Mouse (Mus musculus): Measurements from ENCODE around the gene Ndufaf2. TPM values are rescaled to one million over a fixed set of nuclear protein-coding genes. Genes with fewer than 3 reads are reported as not detected.

Ndufaf2 gene
- total and polyA plus RNA-seq, 2 experiments from 2014 or later, result 14.8 to 72.0 TPM

DNA sequence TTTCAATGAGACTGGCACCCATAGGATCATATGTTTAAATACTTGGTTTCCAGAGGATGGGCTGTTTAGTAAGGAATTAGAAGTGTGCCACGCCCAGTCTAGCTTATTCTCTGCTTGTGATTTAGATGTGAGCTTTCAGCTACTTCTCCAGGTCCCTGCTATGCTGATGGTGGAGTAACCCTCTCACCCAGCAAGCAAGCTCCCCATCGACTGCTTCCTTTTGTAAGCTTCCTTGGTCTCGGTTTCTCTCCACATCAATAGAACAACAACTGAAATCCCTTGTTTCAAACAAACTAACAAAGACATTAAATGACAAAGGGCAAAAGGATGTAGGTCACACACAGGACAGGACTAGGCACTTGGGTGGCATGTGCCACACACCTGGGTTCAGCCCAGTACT, 118.0 kb downstream of the Ndufaf2 start:
- Histone ChIP-seq H3K4me1 (ENCODE audit: insufficient read depth, low read length) (peaks cover 10% of the 10 kb centered on the region; the same call in 1 of the 2 replicates), H3K4me2 (ENCODE audit: low read depth, low read length, poor library complexity, severe bottlenecking) (no peak overlapping the region), H3K27ac (ENCODE audit: low read depth, low read length) (no peak overlapping the region), H3K9ac (replicated peaks; ENCODE audit: low read length, poor library complexity, severe bottlenecking) (no peak overlapping the region), H3K4me3 (ENCODE audit: low read depth, low read length) (no peak overlapping the region), H3K9me3 (ENCODE audit: low read length) (no peaks in the 10 kb centered on the region), H3K27me3 (ENCODE audit: insufficient read depth, low read length) (no peaks in the 10 kb centered on the region), H3K36me3 (ENCODE audit: insufficient read depth, low read length) (no peaks in the 10 kb centered on the region)
- ATAC-seq (ENCODE audit: low FRiP score) (no peak), DNase-seq (ENCODE audit: low spot score) (no peak)
- TF ChIP-seq CTCF (IDR thresholded peaks at IDR 0.05), result no peak
- 51% methylated on average over 3 of the region's 3 CpGs for WGBS

DNA sequence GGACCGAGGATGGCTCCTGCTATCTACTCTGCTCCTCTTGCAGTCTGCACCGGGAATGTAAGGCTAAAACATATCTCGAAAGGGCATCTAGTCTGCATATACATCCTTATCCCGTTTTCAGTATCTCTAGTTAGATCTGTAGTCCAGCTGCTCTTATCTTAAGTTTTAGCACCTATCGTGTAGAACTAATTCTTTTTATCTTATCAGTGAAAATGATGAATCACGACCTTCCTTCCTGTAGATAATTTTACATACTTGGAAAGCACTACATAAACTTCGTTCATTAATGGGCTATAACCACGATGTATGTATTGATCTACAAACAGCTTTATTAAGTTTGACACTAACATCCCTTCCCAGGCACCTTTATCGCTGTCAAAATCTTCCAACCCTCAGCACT, 118.5 kb downstream of the Ndufaf2 start:
- Histone ChIP-seq H3K4me3 (ENCODE audit: low read depth, low read length) (no peak overlapping the region), H3K36me3 (ENCODE audit: insufficient read depth, low read length) (no peaks in the 10 kb centered on the region), H3K4me2 (ENCODE audit: low read depth, low read length, poor library complexity, severe bottlenecking) (no peak overlapping the region), H3K27me3 (ENCODE audit: insufficient read depth, low read length) (no peaks in the 10 kb centered on the region), H3K4me1 (ENCODE audit: insufficient read depth, low read length) (peaks cover 10% of the 10 kb centered on the region; the same call in 1 of the 2 replicates), H3K27ac (ENCODE audit: low read depth, low read length) (no peak overlapping the region), H3K9me3 (ENCODE audit: low read length) (no peaks in the 10 kb centered on the region), H3K9ac (replicated peaks; ENCODE audit: low read length, poor library complexity, severe bottlenecking) (no peak overlapping the region)
- WGBS, result 64% methylated on average over 9 of the region's 9 CpGs
- DNase-seq (ENCODE audit: low spot score) (no peak), ATAC-seq (ENCODE audit: low FRiP score) (no peak)
- TF ChIP-seq CTCF (IDR thresholded peaks at IDR 0.05), result no peak

DNA sequence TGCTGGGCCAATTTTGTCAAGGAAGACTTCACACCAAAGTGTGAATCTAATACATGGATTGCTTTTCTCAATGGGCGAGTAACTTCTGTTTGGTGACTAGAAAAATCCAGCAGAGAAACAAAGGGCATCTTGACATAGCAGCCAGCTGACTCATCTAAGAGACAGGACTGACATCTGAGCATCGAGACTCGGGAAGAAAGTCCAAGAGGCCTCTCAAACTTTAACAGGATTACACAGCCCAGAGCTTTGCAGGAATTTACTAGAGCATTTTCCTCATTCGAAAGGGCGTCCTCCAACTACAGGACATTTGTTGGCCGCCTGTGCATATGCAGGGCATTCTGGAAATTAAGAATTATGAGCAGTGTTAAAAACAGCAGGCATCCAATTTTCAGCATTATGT, 119.0 kb downstream of the Ndufaf2 start:
- Histone ChIP-seq H3K9me3 (ENCODE audit: low read length) (no peaks in the 10 kb centered on the region), H3K9ac (replicated peaks; ENCODE audit: low read length, poor library complexity, severe bottlenecking) (no peak overlapping the region), H3K4me2 (ENCODE audit: low read depth, low read length, poor library complexity, severe bottlenecking) (no peak overlapping the region), H3K27me3 (ENCODE audit: insufficient read depth, low read length) (no peaks in the 10 kb centered on the region), H3K4me1 (ENCODE audit: insufficient read depth, low read length) (peaks cover 10% of the 10 kb centered on the region; the same call in 1 of the 2 replicates), H3K27ac (ENCODE audit: low read depth, low read length) (no peak overlapping the region), H3K36me3 (ENCODE audit: insufficient read depth, low read length) (no peaks in the 10 kb centered on the region), H3K4me3 (ENCODE audit: low read depth, low read length) (no peak overlapping the region)
- no peak for TF ChIP-seq CTCF (IDR thresholded peaks at IDR 0.05)
- DNase-seq (ENCODE audit: low spot score) (no peak), ATAC-seq (ENCODE audit: low FRiP score) (no peak)
- WGBS, result 36% methylated on average over 6 of the region's 6 CpGs

DNA sequence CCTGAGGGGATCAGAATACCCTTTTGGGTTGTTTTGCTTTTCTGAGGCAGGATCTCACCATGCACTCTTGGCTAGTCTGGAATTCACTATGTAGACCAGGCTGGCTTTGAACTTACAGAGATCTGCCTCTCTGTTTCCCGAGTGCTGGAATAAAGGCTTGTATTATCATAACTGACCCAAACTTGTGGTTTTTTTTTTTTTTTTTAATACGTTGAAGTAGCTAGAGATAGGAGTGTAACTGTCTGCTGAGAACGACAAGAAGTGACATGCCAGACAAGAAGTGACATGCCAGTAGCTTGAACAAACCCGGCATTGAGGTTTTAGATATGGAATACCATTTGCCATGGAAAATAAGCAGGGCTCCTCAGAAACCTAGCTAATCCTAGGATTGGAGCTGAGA, 125.6 kb downstream of the Ndufaf2 start:
- Histone ChIP-seq H3K27me3 (ENCODE audit: insufficient read depth, low read length) (no peaks in the 10 kb centered on the region), H3K9ac (replicated peaks; ENCODE audit: low read length, poor library complexity, severe bottlenecking) (no peak overlapping the region), H3K36me3 (ENCODE audit: insufficient read depth, low read length) (no peaks in the 10 kb centered on the region), H3K4me1 (ENCODE audit: insufficient read depth, low read length) (no peaks in the 10 kb centered on the region), H3K9me3 (ENCODE audit: low read length) (no peaks in the 10 kb centered on the region), H3K27ac (ENCODE audit: low read depth, low read length) (no peak overlapping the region), H3K4me3 (ENCODE audit: low read depth, low read length) (no peak overlapping the region), H3K4me2 (ENCODE audit: low read depth, low read length, poor library complexity, severe bottlenecking) (no peak overlapping the region)
- WGBS, result 86% methylated on average over 4 of the region's 4 CpGs
- ATAC-seq (ENCODE audit: low FRiP score) (no peak), DNase-seq (ENCODE audit: low spot score) (no peak)
- TF ChIP-seq CTCF (IDR thresholded peaks at IDR 0.05), result no peak

DNA sequence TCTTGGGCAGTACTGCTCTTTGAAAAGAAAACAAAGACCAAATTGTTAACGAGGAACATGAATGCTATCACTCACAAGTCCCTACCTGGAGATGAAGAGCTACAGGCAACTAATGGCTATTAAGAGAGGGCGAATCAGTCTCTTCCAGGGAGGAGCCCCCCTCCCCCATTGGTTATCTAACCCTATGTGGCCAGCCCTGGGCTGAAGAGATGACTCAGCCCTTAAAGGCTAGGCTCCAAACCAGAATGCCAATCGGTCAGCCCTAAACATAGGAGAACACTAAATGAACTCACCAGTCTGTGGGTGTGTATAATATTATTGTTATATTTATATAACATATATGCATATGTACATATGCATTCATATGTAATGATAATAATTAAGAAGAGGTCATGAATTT, 132.6 kb downstream of the Ndufaf2 start:
- Histone ChIP-seq H3K4me2 (ENCODE audit: low read depth, low read length, poor library complexity, severe bottlenecking) (no peak overlapping the region), H3K4me1 (ENCODE audit: insufficient read depth, low read length) (no peaks in the 10 kb centered on the region), H3K9ac (replicated peaks; ENCODE audit: low read length, poor library complexity, severe bottlenecking) (no peak overlapping the region), H3K36me3 (ENCODE audit: insufficient read depth, low read length) (no peaks in the 10 kb centered on the region), H3K4me3 (ENCODE audit: low read depth, low read length) (no peak overlapping the region), H3K27me3 (ENCODE audit: insufficient read depth, low read length) (no peaks in the 10 kb centered on the region), H3K9me3 (ENCODE audit: low read length) (no peaks in the 10 kb centered on the region), H3K27ac (ENCODE audit: low read depth, low read length) (no peak overlapping the region)
- 64% methylated on average over 3 of the region's 3 CpGs for WGBS
- ATAC-seq (ENCODE audit: low FRiP score) (no peak), DNase-seq (ENCODE audit: low spot score) (no peak)
- no peak for TF ChIP-seq CTCF (IDR thresholded peaks at IDR 0.05)

DNA sequence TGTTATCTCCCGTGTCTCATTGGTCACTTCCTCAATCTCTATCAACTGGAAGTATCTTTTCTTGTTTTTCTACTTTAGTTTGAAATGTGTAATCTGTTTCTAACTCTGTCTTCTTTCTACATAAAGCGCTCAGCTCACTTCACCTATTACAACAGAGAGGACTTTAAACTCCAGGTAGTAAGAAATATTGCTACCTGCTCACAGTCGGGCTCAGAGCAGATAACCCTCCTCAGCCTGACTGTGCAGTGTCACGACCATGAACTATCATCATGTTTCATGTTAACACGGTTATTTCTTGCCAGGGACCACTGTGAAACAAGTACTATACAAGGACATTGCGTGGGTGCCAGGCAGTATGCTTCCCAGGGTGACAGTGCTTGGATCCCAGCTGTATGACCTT, 141.1 kb downstream of the Ndufaf2 start:
- Histone ChIP-seq H3K4me1 (ENCODE audit: insufficient read depth, low read length) (no peaks in the 10 kb centered on the region), H3K27ac (ENCODE audit: low read depth, low read length) (no peak overlapping the region), H3K4me3 (ENCODE audit: low read depth, low read length) (no peak overlapping the region), H3K9ac (replicated peaks; ENCODE audit: low read length, poor library complexity, severe bottlenecking) (no peak overlapping the region), H3K36me3 (ENCODE audit: insufficient read depth, low read length) (no peaks in the 10 kb centered on the region), H3K4me2 (ENCODE audit: low read depth, low read length, poor library complexity, severe bottlenecking) (no peak overlapping the region), H3K9me3 (ENCODE audit: low read length) (no peaks in the 10 kb centered on the region), H3K27me3 (ENCODE audit: insufficient read depth, low read length) (no peaks in the 10 kb centered on the region)
- 85% methylated on average over 6 of the region's 6 CpGs for WGBS
- no peak for TF ChIP-seq CTCF (IDR thresholded peaks at IDR 0.05)
- no peak for DNase-seq (ENCODE audit: low spot score)
- ATAC-seq (ENCODE audit: low FRiP score), result no peak

All from midbrain, postnatal 0 days (tissue).